Mouse (Mus musculus) liver, embryonic 14.5 days (tissue): ENCODE data around the gene Hmgb3. TPM values are rescaled to one million over a fixed set of nuclear protein-coding genes. Genes with fewer than 3 reads are reported as not detected.

ENCODE experiments used
- ATAC-seq: fragments of 200-750 bp; cut with Nextera tagmentation; 2 replicates; pipeline ENCODE4 v1.8.0; 2017; ENCODE audit warnings: moderate number of reproducible peaks, mild to moderate bottlenecking, moderate library complexity; ENCODE audit not compliant: insufficient read depth
- DNase-seq, 3 experiments: peaks; one replicate each; pipeline ENCODE4 v3.0.0-alpha.2; 2012 to 2013; ENCODE audit warnings: low read depth in 3 of 3, low spot score in 3 of 3
- H3K27ac ChIP-seq: fragments of 300-500 bp; sonication (generic); 2 replicates; pipeline ENCODE4 v1.5.1; 2014; ENCODE audit warnings: moderate library complexity, mild to moderate bottlenecking, control low read depth, inconsistent platforms
- H3K27me3 ChIP-seq: fragments of 300-500 bp; sonication (generic); 2 replicates; pipeline ENCODE4 v1.6.1; 2014; ENCODE audit warnings: mild to moderate bottlenecking, low read length, moderate library complexity; ENCODE audit not compliant: control insufficient read depth, insufficient read depth
- H3K36me3 ChIP-seq: fragments of 300-500 bp; sonication (generic); replicated peaks from 2 replicates; pipeline ENCODE4 v1.6.1; 2014; ENCODE audit warnings: low read depth; ENCODE audit not compliant: control insufficient read depth, insufficient read depth
- H3K4me1 ChIP-seq, 2 experiments: fragments of 200-500 bp in 1 of 2; fragments of 300-500 bp in 1 of 2; sonication (generic) in 1 of 2; replicated peaks; 2 replicates each; pipeline ENCODE4 v1.6.1; 2012 to 2014; ENCODE audit warnings: antibody characterized with exemption in 1 of 2, inconsistent platforms in 1 of 2, low read length in 1 of 2; ENCODE audit not compliant: control insufficient read depth in 2 of 2, insufficient read depth in 2 of 2
- H3K4me2 ChIP-seq: fragments of 300-500 bp; sonication (generic); 2 replicates; pipeline ENCODE4 v1.6.1; 2014; ENCODE audit warnings: low read depth, mild to moderate bottlenecking, control low read depth, moderate library complexity
- H3K4me3 ChIP-seq, 2 experiments: fragments of 200-500 bp in 1 of 2; fragments of 300-500 bp in 1 of 2; sonication (generic) in 1 of 2; 2 replicates each; pipeline ENCODE4 v1.5.1; 2012 to 2014; ENCODE audit warnings: low read depth in 2 of 2, low read length in 2 of 2, mild to moderate bottlenecking in 2 of 2, control low read depth in 1 of 2, inconsistent platforms in 1 of 2, moderate library complexity in 1 of 2; ENCODE audit not compliant: insufficient read depth in 1 of 2
- H3K9ac ChIP-seq: fragments of 300-500 bp; sonication (generic); replicated peaks from 2 replicates; pipeline ENCODE4 v1.6.1; 2014; ENCODE audit warnings: mild to moderate bottlenecking, control low read depth, moderate library complexity
- H3K9me3 ChIP-seq: fragments of 300-500 bp; sonication (generic); 2 replicates; pipeline ENCODE4 v1.6.1; 2016; ENCODE audit warnings: low read length, mixed read lengths; ENCODE audit not compliant: control insufficient read depth
- CTCF ChIP-seq: IDR thresholded peaks from 2 replicates; pipeline ENCODE4 v1.5.1; 2016; ENCODE audit warnings: antibody characterized with exemption, low read depth, control low read depth
- EP300 ChIP-seq: IDR thresholded peaks from 2 replicates; pipeline ENCODE4 v1.6.1; 2016; ENCODE audit warnings: antibody characterized with exemption, low read depth
- WGBS: fragments of 180-500 bp; shearing (Covaris S2); extraction: QIAGEN DNeasy Blood & Tissue Kit; methylation state at CpG from one replicate; pipeline ENCODE4 v1.1.7; 2014; ENCODE audit not compliant: insufficient replicate concordance; 5-methylcytosine and 5-hydroxymethylcytosine counted together
- polyA plus RNA-seq, 2 experiments: library from polyadenylated mRNA; depleted of rRNA in 1 of 2; stranded (reverse) in 1 of 2; unstranded in 1 of 2; fragments of >200 nt; fragmentation: Nextera tagmentation in 1 of 2; extraction: Ambion mirVana in 1 of 2; gene quantifications; 2 replicates each; pipeline versions ENCODE4 v1.2.1 to v1.2.3; 2012 to 2014

The Hmgb3 gene
- polyA plus RNA-seq, 2 experiments, result 148 to 170 TPM

GRCm38 (mm10) chrX:71534102-71534501 is 21.6 kb upstream of the Hmgb3 start:
- H3K9ac ChIP-seq, result no peak overlapping the region
- H3K27ac ChIP-seq, result no peak overlapping the region
- H3K4me3 ChIP-seq, result no peak overlapping the region
- no peaks in the 10 kb centered on the region for H3K36me3 ChIP-seq
- no peaks in the 10 kb centered on the region for H3K4me1 ChIP-seq
- H3K4me2 ChIP-seq, result no peak overlapping the region
- no peaks in the 10 kb centered on the region for H3K9me3 ChIP-seq
- 50% methylated on average over 5 of the region's 5 CpGs for WGBS
- DNase-seq, result no peak
- TF ChIP-seq EP300 (no peak), CTCF (peak; percentile 43; the same call in 1 of the 2 replicates)
- no peak for ATAC-seq
- no peaks in the 10 kb centered on the region for H3K27me3 ChIP-seq

DNA sequence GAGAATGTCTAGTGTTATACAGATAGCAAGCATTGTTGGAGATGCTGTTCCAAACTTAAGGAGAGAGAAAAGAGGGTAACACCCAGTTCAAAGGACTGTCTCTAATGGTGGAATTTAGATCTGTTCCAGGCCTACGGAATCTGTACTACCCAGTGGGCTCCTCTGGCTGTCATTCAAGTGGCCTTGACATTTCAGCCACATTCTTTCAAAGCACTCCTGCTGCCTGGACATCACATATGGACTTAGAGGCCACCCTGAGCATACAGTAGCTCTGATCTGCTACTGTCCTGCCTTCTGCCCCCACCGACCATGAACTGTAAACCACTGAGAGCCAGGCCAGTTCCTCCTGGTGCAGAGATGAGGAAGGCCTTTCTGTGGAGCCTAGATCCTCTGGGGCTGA is 17.9 kb upstream of the Hmgb3 start:
- Histone ChIP-seq H3K4me2 (no peak overlapping the region), H3K27ac (no peak overlapping the region), H3K27me3 (no peaks in the 10 kb centered on the region), H3K4me1 (peaks cover 3 to 15% of the 10 kb centered on the region in 2 experiments; a peak in 3 of 4 replicates), H3K9ac (no peak overlapping the region), H3K4me3 (no peak overlapping the region), H3K36me3 (no peaks in the 10 kb centered on the region), H3K9me3 (no peaks in the 10 kb centered on the region)
- DNase-seq (no peak), ATAC-seq (no peak)
- TF ChIP-seq EP300 (no peak), CTCF (no peak)
- 49% methylated on average over 2 of the region's 2 CpGs for WGBS

DNA sequence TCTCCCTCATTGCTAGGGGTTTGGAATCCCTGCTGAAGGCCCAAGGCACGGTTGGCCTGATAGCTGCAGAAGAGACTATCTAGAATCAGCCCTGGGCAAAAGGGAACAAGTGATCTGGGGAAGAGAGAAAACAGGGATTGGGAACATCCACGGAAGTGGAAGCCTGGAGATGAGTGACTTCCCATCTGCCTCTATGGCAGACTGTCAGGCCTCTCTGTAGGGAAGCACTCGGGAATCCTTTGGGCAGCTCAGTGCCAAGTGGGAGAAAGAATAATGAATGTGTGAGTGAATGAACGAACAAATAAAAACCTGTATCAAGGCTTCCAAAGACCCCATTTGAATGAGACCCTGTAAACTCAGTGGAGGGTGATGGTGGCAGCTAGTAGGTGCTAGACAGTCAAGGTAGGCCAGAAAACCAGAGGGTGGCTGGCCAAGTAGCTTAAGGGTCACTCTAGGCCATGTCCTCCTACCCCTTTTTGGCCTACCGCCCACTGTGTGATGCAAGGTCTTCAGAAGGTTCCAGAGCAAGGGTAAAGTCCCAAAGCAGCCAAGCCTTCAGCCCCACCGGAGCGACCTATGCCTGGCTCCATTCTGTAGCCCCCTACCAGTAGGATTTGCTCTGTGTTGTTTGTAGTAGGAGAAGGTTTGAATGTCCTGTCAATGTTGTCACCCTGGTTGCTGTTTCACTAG is 14.8 kb upstream of the Hmgb3 start:
- 70% methylated on average over 7 of the region's 7 CpGs for WGBS
- no peaks in the 10 kb centered on the region for H3K9me3 ChIP-seq
- H3K27me3 ChIP-seq, result no peaks in the 10 kb centered on the region
- H3K27ac ChIP-seq, result no peak overlapping the region
- no peak overlapping the region for H3K9ac ChIP-seq
- H3K4me3 ChIP-seq, result no peak overlapping the region
- TF ChIP-seq CTCF, result no peak
- TF ChIP-seq EP300, result no peak
- DNase-seq (no peak), ATAC-seq (no peak)
- no peaks in the 10 kb centered on the region for H3K36me3 ChIP-seq
- H3K4me2 ChIP-seq, result no peak overlapping the region
- H3K4me1 ChIP-seq, result peaks cover 20 to 41% of the 10 kb centered on the region in 2 experiments; a peak in 3 of 4 replicates

DNA sequence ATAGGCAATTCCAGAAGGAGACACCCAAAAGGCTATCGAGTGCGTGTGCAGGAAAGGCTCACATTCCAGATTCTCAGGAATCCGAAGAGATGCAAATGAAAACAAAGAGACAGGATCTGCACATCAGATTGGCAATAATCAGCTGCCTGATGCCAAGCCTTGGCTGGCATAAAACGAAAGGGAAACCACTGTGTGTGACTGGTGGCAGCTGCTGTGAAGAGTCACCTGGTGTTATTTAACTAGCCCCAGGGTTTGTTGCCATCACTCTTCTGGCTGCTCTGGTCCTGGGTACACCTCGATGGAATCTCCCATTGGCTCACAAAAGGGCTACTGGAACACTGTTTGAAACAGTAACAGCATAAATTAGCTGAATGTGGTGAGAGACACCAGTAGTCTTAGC is 11.0 kb upstream of the Hmgb3 start:
- ATAC-seq (peak; percentile 52), DNase-seq (no peak)
- peaks cover 20 to 60% of the 10 kb centered on the region in 2 experiments; a peak in 3 of 4 replicates for H3K4me1 ChIP-seq
- peak overlapping the region in 1 of 2 experiments; percentile 4; a peak in 1 of 4 replicates for H3K4me3 ChIP-seq
- peak overlapping the region; percentile 56 for H3K4me2 ChIP-seq
- H3K27me3 ChIP-seq, result no peaks in the 10 kb centered on the region
- no peaks in the 10 kb centered on the region for H3K9me3 ChIP-seq
- TF ChIP-seq EP300 (no peak), CTCF (no peak)
- WGBS, result 44% methylated on average over 5 of the region's 5 CpGs
- H3K27ac ChIP-seq, result peak overlapping the region; percentile 81
- H3K9ac ChIP-seq, result peak overlapping the region; percentile 47
- no peaks in the 10 kb centered on the region for H3K36me3 ChIP-seq

GRCm38 (mm10) chrX:71545163-71545562 is 10.6 kb upstream of the Hmgb3 start:
- Histone ChIP-seq H3K27ac (peak overlapping the region; percentile 81), H3K27me3 (no peaks in the 10 kb centered on the region), H3K36me3 (no peaks in the 10 kb centered on the region), H3K4me3 (no peak overlapping the region), H3K9ac (peak overlapping the region; percentile 47), H3K4me2 (peak overlapping the region; percentile 56), H3K9me3 (no peaks in the 10 kb centered on the region), H3K4me1 (peaks cover 20 to 60% of the 10 kb centered on the region in 2 experiments; a peak in 3 of 4 replicates)
- TF ChIP-seq CTCF, result 0 out of 2 replicates have a peak, but pooled peaks have one; percentile 14
- TF ChIP-seq EP300, result peak; percentile 97
- WGBS, result 14% methylated on average over 2 of the region's 2 CpGs
- peak; percentile 68 to 77 (median 68) for DNase-seq
- ATAC-seq, result peak; percentile 91
